Mouse (Mus musculus) lung, postnatal 0 days (tissue): ENCODE data around the gene Boc. TPM values are rescaled to one million over a fixed set of nuclear protein-coding genes. Genes with fewer than 3 reads are reported as not detected.

Experiments used
- ATAC-seq: fragments of 200-750 bp; cut with Nextera tagmentation; 2 replicates; pipeline ENCODE4 v1.8.0; 2017; ENCODE audit warnings: moderate library complexity
- DNase-seq: peaks from one replicate; pipeline ENCODE4 v3.0.0-alpha.2; 2016; ENCODE audit warnings: low spot score
- H3K27ac ChIP-seq: fragments of 300-500 bp; sonication (generic); 2 replicates; pipeline ENCODE4 v1.5.1; 2014; ENCODE audit warnings: antibody characterized with exemption, mild to moderate bottlenecking, low read length, mixed read lengths
- H3K27me3 ChIP-seq: fragments of 300-500 bp; sonication (generic); replicated peaks from 2 replicates; pipeline ENCODE4 v1.6.1; 2014; ENCODE audit warnings: low read length, mixed read lengths; ENCODE audit not compliant: insufficient read depth
- H3K36me3 ChIP-seq: fragments of 300-500 bp; sonication (generic); 2 replicates; pipeline ENCODE4 v1.6.1; 2014; ENCODE audit warnings: low read length, mixed read lengths; ENCODE audit not compliant: insufficient read depth
- H3K4me1 ChIP-seq: fragments of 300-500 bp; sonication (generic); 2 replicates; pipeline ENCODE4 v1.6.1; 2014; ENCODE audit warnings: antibody characterized with exemption, low read depth, low read length, mixed read lengths; ENCODE audit not compliant: insufficient read depth
- H3K4me2 ChIP-seq: fragments of 300-500 bp; sonication (generic); replicated peaks from 2 replicates; pipeline ENCODE4 v1.6.1; 2014; ENCODE audit warnings: low read depth, mild to moderate bottlenecking, low read length, moderate library complexity, mixed read lengths
- H3K4me3 ChIP-seq: fragments of 300-500 bp; sonication (generic); 2 replicates; pipeline ENCODE4 v1.5.1; 2014; ENCODE audit warnings: low read depth, low read length
- H3K9ac ChIP-seq: fragments of 300-500 bp; sonication (generic); replicated peaks from 2 replicates; pipeline ENCODE4 v1.6.1; 2014; ENCODE audit warnings: low read depth, mild to moderate bottlenecking
- H3K9me3 ChIP-seq: fragments of 300-500 bp; sonication (generic); 2 replicates; pipeline ENCODE4 v1.6.1; 2016; ENCODE audit warnings: low read length, mixed read lengths
- CTCF ChIP-seq: IDR thresholded peaks from 2 replicates; pipeline ENCODE4 v1.5.1; 2016; ENCODE audit warnings: antibody characterized with exemption, mild to moderate bottlenecking
- EP300 ChIP-seq: IDR thresholded peaks from 2 replicates; pipeline ENCODE4 v1.6.1; 2016; ENCODE audit warnings: antibody characterized with exemption, mild to moderate bottlenecking, control low read depth
- WGBS: fragments of 180-500 bp; shearing (Covaris S2); extraction: QIAGEN DNeasy Blood & Tissue Kit; methylation state at CpG from one replicate; pipeline ENCODE4 v1.1.7; 2014; 5-methylcytosine and 5-hydroxymethylcytosine counted together
- polyA plus RNA-seq: library from polyadenylated mRNA; unstranded; fragments of >200 nt; fragmentation: Nextera tagmentation; extraction: Ambion mirVana; gene quantifications from 2 replicates; pipeline ENCODE4 v1.2.1, GENCODE M21; 2015

The Boc gene
- polyA plus RNA-seq, 1 experiment from 2014 or later = 14.1 TPM

DNA sequence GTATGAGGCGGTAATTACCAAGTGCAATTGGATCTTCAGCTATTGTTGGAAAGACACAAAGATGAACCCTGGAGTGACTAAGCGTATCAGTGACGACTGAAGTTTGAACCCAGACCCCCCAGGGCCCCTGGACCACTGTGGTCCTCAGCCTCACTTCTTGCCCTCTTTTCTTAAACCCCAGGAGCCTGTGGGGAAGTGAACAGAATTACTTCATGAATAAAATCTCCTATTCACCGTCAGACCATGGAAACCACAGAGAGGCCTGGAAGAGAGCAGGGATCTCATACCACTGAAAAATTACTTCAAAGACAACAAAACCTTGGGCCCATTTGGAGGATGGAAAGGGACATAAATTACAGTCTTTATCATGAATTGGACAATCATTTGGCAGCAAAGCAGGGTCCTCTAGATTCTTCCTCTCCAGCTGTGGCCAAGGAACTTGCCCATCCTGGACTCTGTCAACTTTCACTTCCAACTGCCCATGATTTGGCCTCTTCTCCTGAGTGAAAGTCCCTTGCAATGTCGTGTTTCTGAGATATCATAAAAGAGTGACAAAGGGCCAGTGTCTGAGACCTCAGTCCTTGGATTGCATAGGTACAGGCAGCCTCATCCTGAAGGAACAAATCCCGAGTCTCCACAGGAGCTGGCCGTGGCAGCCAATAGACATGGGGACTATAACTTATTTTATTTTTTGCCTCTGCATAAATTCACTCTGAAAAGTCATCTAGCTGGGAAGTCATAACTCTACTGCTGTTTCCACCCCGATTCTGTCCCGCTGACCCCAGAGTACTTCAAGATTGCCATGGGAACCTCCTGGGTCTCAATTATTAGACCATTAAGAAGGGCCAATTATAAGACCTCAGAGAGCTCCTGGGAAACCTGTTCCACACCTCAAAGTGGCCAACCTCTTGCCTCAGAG, 2.6 kb downstream of the Boc start:
- Histone ChIP-seq H3K4me3 (peak overlapping the region; percentile 68; the same call in 1 of the 2 replicates), H3K36me3 (no peaks in the 10 kb centered on the region), H3K9me3 (no peaks in the 10 kb centered on the region), H3K27ac (0 out of 2 replicates have a peak overlapping the region, but pooled peaks have one; percentile 88), H3K9ac (no peak overlapping the region), H3K27me3 (no peaks in the 10 kb centered on the region), H3K4me1 (peaks cover 3% of the 10 kb centered on the region; the same call in 1 of the 2 replicates), H3K4me2 (peak overlapping the region; percentile 83)
- WGBS = 53% methylated on average over 9 of the region's 9 CpGs
- TF ChIP-seq CTCF = no peak
- no peak for TF ChIP-seq EP300
- ATAC-seq (no peak), DNase-seq (peak; percentile 48)

DNA sequence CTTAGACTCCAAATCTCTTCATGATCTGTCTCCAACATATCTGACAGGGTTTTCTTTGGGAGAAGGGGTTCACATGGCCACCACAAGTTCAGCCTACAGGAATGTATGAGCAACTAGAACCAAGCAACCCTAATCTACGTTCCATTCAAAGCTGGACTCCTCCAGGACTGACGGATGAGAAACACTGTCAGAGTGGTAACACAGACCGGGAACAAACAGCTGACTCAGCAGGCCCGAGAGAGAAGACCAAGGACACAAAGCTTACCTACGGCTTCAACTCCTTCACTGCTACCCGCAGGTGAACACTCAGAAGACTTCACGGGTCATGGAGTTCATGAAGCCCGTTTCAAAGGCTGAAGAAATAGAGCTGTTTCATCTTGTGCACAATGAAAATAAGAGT, 4.8 kb downstream of the Boc start:
- Histone ChIP-seq H3K4me2 (no peak overlapping the region), H3K9ac (no peak overlapping the region), H3K9me3 (no peaks in the 10 kb centered on the region), H3K27ac (no peak overlapping the region), H3K36me3 (no peaks in the 10 kb centered on the region), H3K27me3 (no peaks in the 10 kb centered on the region), H3K4me3 (no peak overlapping the region), H3K4me1 (peaks cover 3% of the 10 kb centered on the region; the same call in 1 of the 2 replicates)
- WGBS = 56% methylated on average over 8 of the region's 8 CpGs
- TF ChIP-seq CTCF (no peak), EP300 (no peak)
- DNase-seq = no peak
- no peak for ATAC-seq

DNA sequence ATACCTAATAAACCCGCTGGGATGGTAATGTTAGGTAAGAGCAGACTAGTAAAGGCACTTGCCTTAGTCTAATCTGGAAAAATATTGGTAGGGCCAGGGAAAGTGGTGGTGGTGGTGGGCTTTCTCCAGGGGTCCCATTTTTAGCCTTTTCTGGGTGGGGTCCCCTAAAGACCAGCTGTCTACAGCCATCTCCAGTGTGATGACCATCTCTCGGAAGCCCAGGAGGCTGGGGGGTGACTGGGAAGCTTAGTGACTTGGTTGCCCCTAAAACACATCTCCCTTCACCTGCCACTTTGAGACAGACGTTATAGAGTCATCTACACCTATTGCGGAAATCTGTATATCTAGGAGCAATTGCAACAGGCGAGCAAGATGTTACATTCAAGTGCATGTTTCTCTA, 6.0 kb downstream of the Boc start:
- WGBS = 82% methylated on average over 5 of the region's 5 CpGs
- no peaks in the 10 kb centered on the region for H3K9me3 ChIP-seq
- no peak overlapping the region for H3K9ac ChIP-seq
- DNase-seq (no peak), ATAC-seq (no peak)
- H3K4me3 ChIP-seq = no peak overlapping the region
- no peak overlapping the region for H3K27ac ChIP-seq
- peaks cover 3% of the 10 kb centered on the region; the same call in 1 of the 2 replicates for H3K4me1 ChIP-seq
- H3K36me3 ChIP-seq = no peaks in the 10 kb centered on the region
- TF ChIP-seq EP300 (no peak), CTCF (no peak)
- no peak overlapping the region for H3K4me2 ChIP-seq
- H3K27me3 ChIP-seq = no peaks in the 10 kb centered on the region

DNA sequence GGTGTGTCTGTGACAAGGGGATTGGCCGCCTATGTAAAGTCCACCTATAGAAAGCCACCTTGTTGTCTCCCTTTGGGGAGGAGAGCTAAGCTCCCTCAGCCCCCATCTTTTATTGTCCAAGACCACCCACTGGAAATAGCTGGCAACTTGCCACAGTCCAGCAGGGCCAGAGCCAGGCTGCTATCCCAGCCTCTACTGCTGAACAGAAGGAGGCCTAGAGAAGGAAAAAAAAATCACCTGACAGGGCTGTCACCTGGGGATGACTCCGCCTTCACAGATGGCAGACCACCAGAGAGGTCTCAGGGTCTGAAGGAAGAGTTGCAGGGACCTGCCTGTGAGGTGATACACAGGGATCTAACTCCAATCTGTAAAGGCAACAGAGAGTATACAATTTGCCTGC, 6.7 kb downstream of the Boc start:
- Histone ChIP-seq H3K4me1 (peaks cover 3% of the 10 kb centered on the region; the same call in 1 of the 2 replicates), H3K36me3 (no peaks in the 10 kb centered on the region), H3K9me3 (no peaks in the 10 kb centered on the region), H3K4me2 (no peak overlapping the region), H3K9ac (no peak overlapping the region), H3K27ac (no peak overlapping the region), H3K27me3 (no peaks in the 10 kb centered on the region), H3K4me3 (no peak overlapping the region)
- no peak for ATAC-seq
- no peak for TF ChIP-seq EP300
- TF ChIP-seq CTCF = no peak
- DNase-seq = no peak
- 73% methylated on average over 2 of the region's 2 CpGs for WGBS

DNA sequence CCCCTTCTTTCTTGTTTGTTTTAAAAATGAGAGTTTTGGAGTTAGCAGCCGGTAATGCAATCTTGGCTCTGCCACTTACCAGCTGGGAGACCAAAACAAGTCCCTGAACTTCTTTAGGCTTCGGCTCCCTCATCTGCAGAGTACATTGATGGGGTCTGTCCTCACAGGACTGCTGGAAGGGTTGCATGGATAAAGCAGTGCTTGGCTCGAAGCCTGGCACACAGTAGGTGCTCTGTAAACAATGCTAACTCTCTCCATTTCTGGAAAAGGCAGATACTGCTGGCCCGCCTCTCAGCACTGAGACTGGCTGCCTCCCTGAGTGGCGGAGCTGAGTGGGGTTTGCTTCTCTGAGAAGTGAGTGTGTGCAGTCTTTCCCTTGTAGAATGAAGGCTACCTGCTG, 7.2 kb downstream of the Boc start:
- DNase-seq (no peak), ATAC-seq (no peak)
- H3K4me1 ChIP-seq = peaks cover 4% of the 10 kb centered on the region; the same call in 1 of the 2 replicates
- WGBS = 58% methylated on average over 5 of the region's 5 CpGs
- no peak overlapping the region for H3K4me3 ChIP-seq
- TF ChIP-seq CTCF (no peak), EP300 (no peak)
- H3K9me3 ChIP-seq = no peaks in the 10 kb centered on the region
- H3K27ac ChIP-seq = no peak overlapping the region
- no peak overlapping the region for H3K4me2 ChIP-seq
- no peaks in the 10 kb centered on the region for H3K36me3 ChIP-seq
- no peaks in the 10 kb centered on the region for H3K27me3 ChIP-seq
- no peak overlapping the region for H3K9ac ChIP-seq

DNA sequence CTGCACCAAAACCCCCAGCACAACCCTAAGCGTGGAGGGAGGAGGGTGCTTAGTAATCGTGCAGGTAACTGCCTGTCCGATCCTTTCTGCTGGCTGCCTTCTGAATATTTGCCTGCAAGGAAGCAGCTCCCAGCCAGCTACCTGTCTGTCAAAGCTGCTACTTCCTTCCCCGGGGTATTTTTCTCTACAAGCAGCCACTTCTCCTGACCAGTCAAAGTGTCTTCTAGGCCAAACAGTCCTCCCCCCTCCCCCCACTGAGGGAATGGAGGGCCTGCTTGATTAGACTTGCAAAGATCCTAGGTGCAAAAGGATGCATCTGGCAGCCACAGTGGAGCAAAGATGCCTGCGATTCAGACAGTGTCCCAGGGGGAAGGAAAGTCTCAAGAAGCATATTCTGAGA, 7.9 kb downstream of the Boc start:
- Histone ChIP-seq H3K27me3 (no peaks in the 10 kb centered on the region), H3K4me3 (no peak overlapping the region), H3K36me3 (no peaks in the 10 kb centered on the region), H3K9ac (no peak overlapping the region), H3K27ac (no peak overlapping the region), H3K4me1 (peaks cover 6% of the 10 kb centered on the region; the same call in 1 of the 2 replicates), H3K9me3 (no peaks in the 10 kb centered on the region), H3K4me2 (no peak overlapping the region)
- ATAC-seq (no peak), DNase-seq (no peak)
- WGBS = 20% methylated on average over 5 of the region's 5 CpGs
- TF ChIP-seq CTCF (no peak), EP300 (no peak)
